Mouse (Mus musculus): ENCODE measurements around the gene Htr2a.

DNA sequence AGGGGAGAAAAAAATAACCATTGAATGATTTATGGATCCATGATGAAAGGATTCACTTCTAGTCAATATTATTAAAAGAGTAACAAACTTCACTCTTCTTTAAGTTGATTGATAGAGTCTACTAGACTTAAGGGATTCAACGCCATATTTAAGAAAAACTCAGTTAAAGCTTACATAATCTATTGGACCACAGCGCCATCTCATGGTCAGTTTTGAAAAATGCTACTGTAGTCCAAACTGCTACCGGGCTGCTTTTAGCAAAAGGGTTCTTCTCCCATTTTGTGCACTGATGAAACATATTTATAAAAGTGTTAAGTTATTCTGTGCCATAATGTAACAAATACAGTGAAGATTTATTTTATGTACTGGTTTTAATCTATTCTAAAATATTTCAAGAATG lies 68.4 kb downstream of the Htr2a start:
- TF ChIP-seq CTCF (IDR thresholded peaks at IDR 0.05; ENCODE audit: low read depth) (peak; percentile 75), EP300 (IDR thresholded peaks at IDR 0.05; ENCODE audit: low read depth) (no peak)
